ENCODE assay signal across 8 mouse cellular contexts in genomic region chr5:91138970-91139369, GRCm38 (mm10). TPM values are rescaled to one million over a fixed set of nuclear protein-coding genes. Genes with fewer than 3 reads are reported as not detected.
DNase-seq lines count a peak whose midpoint lies in the region; ATAC-seq and TF ChIP-seq lines count a peak whose summit lies in the region.

No protein-coding gene starts in this region.

- H3K4me2 ChIP-seq in heart, embryonic 13.5 days = peak overlapping the region; percentile 75

- no peak overlapping the region for H3K27ac ChIP-seq in heart, embryonic 13.5 days (replicated peaks)
- H3K27ac ChIP-seq in ES-E14 (ENCODE audit: insufficient read depth, low read depth, low read length, poor library complexity, severe bottlenecking) = no peak overlapping the region

- H3K27me3 ChIP-seq in heart, embryonic 13.5 days (replicated peaks) = peaks cover 24% of the 10 kb centered on the region

- no peaks in the 10 kb centered on the region for H3K9me3 ChIP-seq in heart, embryonic 13.5 days
- no peaks in the 10 kb centered on the region for H3K9me3 ChIP-seq in ES-E14 (ENCODE audit: control insufficient read depth, insufficient read depth, low read depth, low read length)

- no peaks in the 10 kb centered on the region for H3K36me3 ChIP-seq in heart, embryonic 13.5 days
- H3K36me3 ChIP-seq in ES-E14 (ENCODE audit: control insufficient read depth, insufficient read depth, low read length, poor library complexity, severe bottlenecking) = no peaks in the 10 kb centered on the region

- H3K9ac ChIP-seq in heart, embryonic 13.5 days = peak overlapping the region; percentile 70
- H3K9ac ChIP-seq in ES-E14 (ENCODE audit: insufficient read depth, low read depth, low read length, poor library complexity, severe bottlenecking) = no peak overlapping the region

- in situ Hi-C loops in ES-E14 (cut with MboI; ENCODE audit: low sequenced_read_pairs in 2 of 2, unreplicated experiment in 2 of 2) = no loop called here

- WGBS in heart, embryonic 13.5 days = 3% methylated on average over 7 of the region's 7 CpGs

- no peak for ATAC-seq in heart, embryonic 13.5 days (ENCODE audit: extremely low read depth, insufficient number of reproducible peaks, low FRiP score, low TSS enrichment)
- ATAC-seq in granulocyte monocyte progenitor cell, adult 5-6 weeks (replicated peaks; ENCODE audit: poor library complexity, severe bottlenecking) = no peak; the same call in 1 of the 2 replicates

- no peak for DNase-seq in heart, adult 8-10 months (ENCODE audit: low spot score)
- DNase-seq in ES-E14 (ENCODE audit: low read depth, low spot score) = peak; percentile 4
- DNase-seq in forelimb bud, embryonic 11.5 days (ENCODE audit: low read depth, low spot score) = peak; percentile 14
- peak; percentile 30 for DNase-seq in lung, postnatal 36 days
- DNase-seq in urinary bladder, postnatal 4 days (ENCODE audit: low spot score in 2 of 2) = no peak
- DNase-seq in layer of hippocampus, adult 9-10 months (ENCODE audit: low spot score) = no peak

- peak overlapping the region; percentile 59 for H3K4me3 ChIP-seq in heart, embryonic 13.5 days
- H3K4me3 ChIP-seq in ES-E14 (ENCODE audit: insufficient read depth in 1 of 2, low read depth in 1 of 2, low read length in 2 of 2, poor library complexity in 1 of 2, severe bottlenecking in 1 of 2) = peak overlapping the region; percentile 49 to 67; a peak in 2 of 4 replicates

- peaks cover 11% of the 10 kb centered on the region for H3K4me1 ChIP-seq in heart, embryonic 13.5 days
- no peaks in the 10 kb centered on the region for H3K4me1 ChIP-seq in ES-E14 (ENCODE audit: control insufficient read depth in 2 of 2, insufficient read depth in 2 of 2, low read length in 2 of 2, poor library complexity in 1 of 2)

TF ChIP-seq in ES-E14, 5 proteins besides CTCF, POLR2A, EP300 and RAD21:
- TF ChIP-seq ZC3H11A (IDR thresholded peaks at IDR 0.05; ENCODE audit: borderline replicate concordance, low read depth, low read length) (no peak), ZNF384 (IDR thresholded peaks at IDR 0.05; ENCODE audit: low read depth, low read length) (no peak), MAFK (IDR thresholded peaks at IDR 0.05; ENCODE audit: insufficient read depth, low read depth, low read length) (no peak), HCFC1 (IDR thresholded peaks at IDR 0.05; ENCODE audit: borderline replicate concordance, insufficient read depth, low read length) (no peak), CHD2 (IDR thresholded peaks at IDR 0.05; ENCODE audit: low read depth, low read length) (no peak)

RNA-seq across cellular contexts. Expression of gene Areg, which starts 0.4 kb away (rescaled TPM):
- polyA plus RNA-seq in heart, embryonic 13.5 days (2015; fragmentation: Nextera tagmentation; extraction: Ambion mirVana) = 0.20 and 0.28 TPM in 2 replicates
- not detected for total RNA-seq in heart, adult 8-10 months (2022)
- total RNA-seq in ES-E14 (2012; rRNA removed) = 0.31 and 0.32 TPM in 2 replicates
- total RNA-seq in granulocyte monocyte progenitor cell, adult 5-6 weeks (2014; fragmentation: Nextera tagmentation) = not detected in 2 replicates
- total RNA-seq in granulocyte monocyte progenitor cell, adult 5-6 weeks (2017) = not detected in 2 replicates

Comparison
In these comparisons a context has a peak if more than half of its experiments do, and no peak if none do; other contexts are left out.
1. DNase-seq: peak in ES-E14 (single experiment), forelimb bud, embryonic 11.5 days (single experiment) and lung, postnatal 36 days (single experiment); none in heart, adult 8-10 months (single experiment), urinary bladder, postnatal 4 days (0 of 2) and layer of hippocampus, adult 9-10 months (single experiment).